Mouse (Mus musculus): ENCODE results near the gene Hoxc8.

DNA sequence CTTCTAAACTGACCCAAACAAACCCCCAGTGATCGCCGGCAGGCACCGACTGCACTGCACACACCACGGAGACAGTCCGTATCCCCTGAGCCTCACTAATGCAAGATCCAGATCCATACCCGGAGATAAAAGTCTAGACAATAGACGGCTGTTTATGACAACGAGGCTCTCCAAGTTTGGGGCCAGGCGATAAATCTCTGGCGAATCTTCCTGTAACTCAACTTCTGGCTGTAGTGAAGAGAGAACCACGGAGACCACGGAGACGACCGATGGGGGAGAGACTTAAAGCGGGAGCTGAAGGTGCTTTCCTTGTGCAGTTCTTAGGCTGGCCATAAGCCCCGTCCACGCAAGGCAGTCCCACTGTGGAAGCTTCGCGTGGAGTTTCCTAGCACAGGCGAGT, 40.7 kb upstream of the Hoxc8 start:
- TF ChIP-seq POLR2A (IDR thresholded peaks at IDR 0.05; ENCODE audit: control insufficient read depth, low read depth, low read length) (no peak), CTCF (IDR thresholded peaks at IDR 0.05; ENCODE audit: control insufficient read depth, insufficient read depth, insufficient replicate concordance, low read depth, low read length) (no peak)

Data from testis, adult 2 months (tissue).